Mouse (Mus musculus): Measurements from ENCODE around the gene Copb1.
A peak's percentile ranks its signal among the peaks of the same experiment; 100 is the strongest.
"Not testable (repeated sequence)": the region's sequence is repeated elsewhere in the genome, so short reads cannot be mapped to it uniquely, and the experiment has no call there.

Copb1 gene

DNA sequence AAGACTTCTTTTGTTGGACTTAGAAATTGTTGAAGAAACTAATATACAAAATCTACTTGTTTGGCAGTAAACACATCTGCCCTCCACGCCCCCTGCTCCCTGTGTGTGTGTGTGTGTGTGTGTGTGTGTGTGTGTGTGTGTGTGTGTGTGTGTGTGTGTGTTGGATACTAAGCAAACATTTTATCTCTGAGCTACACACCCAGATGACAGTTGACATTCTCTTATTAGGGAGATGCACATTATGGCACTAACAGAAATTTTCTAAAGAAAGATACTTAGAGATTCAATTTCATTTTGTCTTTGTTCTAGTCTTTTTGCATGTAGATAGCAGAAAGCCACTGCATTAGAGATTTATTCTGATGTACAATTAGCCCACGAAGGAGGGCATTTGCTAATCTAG lies 37.6 kb downstream of the Copb1 start:
- no peak for DNase-seq (ENCODE audit: low spot score)

GRCm38 (mm10) chr7:114214385-114214784 lies 40.1 kb downstream of the Copb1 start:
- peak; percentile 13 for DNase-seq (ENCODE audit: low spot score)

DNA sequence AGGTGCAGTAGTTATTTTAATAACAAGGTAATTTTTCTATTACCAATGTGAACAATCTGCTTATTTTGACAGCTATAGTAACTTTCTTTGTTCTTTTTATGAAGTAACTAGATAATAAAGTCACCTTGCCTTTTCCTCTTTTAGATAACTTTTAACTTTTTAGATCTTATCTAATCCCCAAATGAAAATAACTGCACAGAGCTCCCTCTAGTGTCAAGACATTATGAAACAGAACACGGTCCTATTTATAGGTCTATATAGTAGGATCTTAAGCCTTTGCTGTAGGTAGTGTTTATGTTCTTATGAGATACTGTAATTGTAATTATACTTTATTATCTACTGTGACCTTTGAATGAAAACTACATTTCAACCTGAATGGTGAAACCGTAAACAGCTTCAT lies 41.0 kb downstream of the Copb1 start:
- DNase-seq (ENCODE audit: low spot score): peak; percentile 37

DNA sequence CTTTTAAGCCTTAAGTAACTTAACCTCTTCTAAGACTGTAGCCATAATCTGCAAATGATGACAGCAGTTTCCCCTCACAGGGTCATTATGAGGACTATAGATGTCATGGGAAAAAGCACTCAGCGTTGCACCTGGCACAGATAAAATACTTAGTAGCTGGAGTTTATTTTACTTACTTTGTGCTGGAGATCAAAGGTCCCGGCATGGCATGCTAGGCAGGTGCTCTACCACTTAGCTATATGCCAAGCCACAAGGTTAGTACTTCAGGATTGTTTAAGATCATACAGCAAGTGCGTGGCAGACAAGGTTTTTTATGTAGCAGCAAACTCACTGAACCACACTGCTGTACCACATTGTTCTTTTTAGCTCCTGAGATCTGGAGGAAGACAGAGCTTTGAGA lies 43.9 kb downstream of the Copb1 start:
- DNase-seq (ENCODE audit: low spot score): no peak

GRCm38 (mm10) chr7:114209841-114210240 lies 44.7 kb downstream of the Copb1 start:
- DNase-seq (ENCODE audit: low spot score): no peak

GRCm38 (mm10) chr7:114203491-114204359 lies 50.8 kb downstream of the Copb1 start:
- no peak for DNase-seq (ENCODE audit: low spot score)

- DNase-seq (ENCODE audit: low spot score): no peak
Measured at GRCm38 (mm10) chr7:114202972-114203404, 51.5 kb downstream of the Copb1 start.

DNA sequence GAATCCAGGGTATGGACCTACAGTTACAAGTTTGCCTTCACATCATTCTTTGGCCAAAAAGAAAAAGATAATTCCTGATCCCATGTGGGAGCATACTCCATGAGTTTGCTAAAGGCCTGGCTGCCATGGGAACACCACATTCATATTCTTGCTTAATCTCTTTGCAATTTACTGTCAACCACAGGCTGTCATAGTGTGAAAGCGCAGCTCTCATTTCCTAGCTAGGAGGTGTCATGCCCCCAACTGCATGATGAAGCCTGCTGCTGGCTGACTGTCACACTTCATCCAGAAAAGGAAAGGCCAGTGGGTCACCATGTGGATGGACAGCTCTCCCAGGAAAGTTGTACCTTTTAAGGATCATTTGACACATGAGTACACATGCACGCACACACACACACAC lies 53.9 kb downstream of the Copb1 start:
- DNase-seq (ENCODE audit: low spot score): no peak

DNA sequence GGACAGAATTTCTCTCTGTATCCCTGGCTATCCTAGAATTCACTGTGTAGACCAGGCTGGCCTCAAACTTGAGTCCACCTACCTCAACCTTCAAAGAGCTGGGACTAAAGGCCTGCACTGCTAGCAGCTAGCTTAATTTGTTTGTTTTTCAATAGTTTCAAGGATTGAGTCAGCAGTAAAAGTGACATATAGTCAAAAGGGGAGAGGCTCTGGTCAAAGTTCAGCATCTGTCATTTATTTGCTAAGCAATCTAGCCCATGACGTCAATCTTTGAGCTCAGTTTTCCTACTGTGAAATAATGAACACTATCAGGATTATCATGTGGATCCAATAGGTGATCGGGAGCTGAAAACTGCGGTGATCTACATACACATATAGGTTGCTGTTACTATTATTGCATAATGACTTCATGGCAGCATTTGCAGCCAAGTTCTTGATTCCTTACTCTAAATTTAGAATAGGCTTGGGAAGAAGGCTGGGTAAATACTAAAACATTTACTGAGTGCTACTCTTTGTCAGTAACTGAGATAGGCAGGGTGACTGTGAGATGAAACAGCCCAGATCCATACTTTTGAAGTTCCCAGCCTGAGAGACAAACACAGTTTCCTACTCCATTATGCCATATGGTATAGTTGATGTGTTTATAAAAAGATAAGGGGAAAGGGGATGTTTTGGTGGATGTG lies 54.9 kb downstream of the Copb1 start:
- no peak for DNase-seq (ENCODE audit: low spot score)

DNA sequence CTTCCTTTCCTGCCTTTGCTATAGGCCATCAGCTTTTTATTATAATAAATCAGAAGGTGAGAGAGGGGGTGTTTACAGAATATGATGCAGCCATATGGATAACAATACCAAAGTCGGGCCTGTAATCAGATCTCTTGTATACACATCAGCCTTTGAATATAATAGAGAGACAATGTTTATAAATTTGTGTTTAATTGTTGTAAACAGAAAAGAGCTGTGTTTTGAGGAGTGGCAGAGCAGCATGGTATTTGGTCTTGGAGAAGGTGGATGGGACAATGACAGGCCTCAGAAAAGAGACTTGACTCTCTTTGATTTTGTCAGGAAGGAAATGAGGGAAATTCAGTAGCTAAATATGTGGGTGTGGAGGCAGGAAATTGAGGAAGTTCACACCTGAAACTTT lies 56.3 kb downstream of the Copb1 start:
- no peak for DNase-seq (ENCODE audit: low spot score)

GRCm38 (mm10) chr7:114196588-114196987 lies 57.9 kb downstream of the Copb1 start:
- not testable (repeated sequence) for DNase-seq (ENCODE audit: low spot score)

- not testable (repeated sequence) for DNase-seq (ENCODE audit: low spot score)
Measured at GRCm38 (mm10) chr7:114194788-114195187, 59.7 kb downstream of the Copb1 start.

DNA sequence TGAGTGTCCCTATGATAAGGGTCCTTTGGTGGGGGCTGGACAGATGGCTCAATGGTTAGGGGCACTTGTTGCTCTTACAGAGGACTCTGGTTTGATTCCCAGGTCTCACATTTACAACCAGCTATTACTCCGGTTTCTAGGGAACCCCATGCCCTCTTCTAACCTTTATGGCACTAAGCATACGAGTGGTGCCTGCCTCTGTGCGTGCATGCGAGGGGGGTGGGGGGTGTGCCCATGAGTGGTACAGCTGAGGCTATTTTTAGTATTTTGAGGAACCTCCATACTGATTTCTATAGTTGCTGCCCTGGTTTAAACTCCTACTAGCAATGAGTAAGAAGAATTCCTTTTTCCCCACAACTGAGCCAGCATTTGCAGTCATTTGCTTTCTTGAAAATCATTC lies 60.3 kb downstream of the Copb1 start:
- DNase-seq (ENCODE audit: low spot score): no peak

DNA sequence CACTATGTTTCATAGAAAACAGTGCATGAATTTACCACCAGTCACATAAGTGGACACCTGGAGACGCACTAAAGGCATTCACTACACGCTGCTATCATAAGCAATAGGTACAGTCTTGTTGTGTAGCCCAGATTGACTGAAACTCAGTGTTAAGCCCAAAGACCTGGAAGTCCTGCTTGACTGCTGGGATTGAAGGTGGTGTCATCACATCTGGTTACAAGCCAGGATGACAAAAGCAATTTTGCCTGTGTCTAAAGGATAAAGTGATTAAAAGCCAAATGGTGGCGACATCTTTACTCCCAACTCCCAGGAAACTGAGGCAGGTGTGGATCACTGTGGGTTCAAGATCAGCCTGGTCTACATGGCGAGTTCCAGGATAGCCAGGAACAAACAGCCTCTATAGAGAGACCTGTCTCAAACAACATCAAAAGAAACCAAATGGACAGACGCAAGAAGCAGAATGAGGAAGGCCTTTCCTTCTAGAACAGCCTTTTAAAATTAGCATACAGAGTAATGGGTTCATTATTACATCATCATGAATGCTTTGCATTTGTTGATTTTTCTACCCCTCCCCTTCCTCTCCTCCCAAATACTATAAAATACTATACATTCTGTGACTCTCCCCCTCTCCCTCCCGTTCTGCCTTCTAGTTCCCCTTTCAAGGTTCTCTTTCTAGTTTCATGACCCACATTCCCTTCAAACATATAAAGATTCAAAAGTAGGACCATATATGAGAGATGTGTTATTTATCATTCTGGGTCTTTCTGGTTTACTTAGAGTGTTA lies 61.0 kb downstream of the Copb1 start:
- DNase-seq (ENCODE audit: low spot score): no peak

DNA sequence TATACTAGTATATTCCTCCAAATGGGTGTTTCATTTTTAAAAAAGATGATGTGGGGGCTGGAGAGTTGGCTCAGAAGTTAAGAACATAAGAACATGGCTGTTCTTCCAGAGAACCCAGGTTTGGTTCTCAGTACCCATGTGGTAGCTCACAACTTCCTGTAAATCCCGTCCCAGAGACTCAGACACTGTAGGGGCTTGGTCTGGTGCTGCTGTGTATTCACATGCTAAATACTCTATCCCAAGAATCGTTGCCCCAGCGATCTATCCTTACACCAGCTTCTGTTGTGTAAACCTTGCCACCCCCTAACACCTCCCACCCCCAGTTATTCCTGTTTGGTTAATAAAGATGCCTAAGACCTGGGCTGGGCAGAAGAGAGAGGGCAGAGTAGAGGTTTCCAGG lies 61.9 kb downstream of the Copb1 start:
- DNase-seq (ENCODE audit: low spot score): no peak

DNA sequence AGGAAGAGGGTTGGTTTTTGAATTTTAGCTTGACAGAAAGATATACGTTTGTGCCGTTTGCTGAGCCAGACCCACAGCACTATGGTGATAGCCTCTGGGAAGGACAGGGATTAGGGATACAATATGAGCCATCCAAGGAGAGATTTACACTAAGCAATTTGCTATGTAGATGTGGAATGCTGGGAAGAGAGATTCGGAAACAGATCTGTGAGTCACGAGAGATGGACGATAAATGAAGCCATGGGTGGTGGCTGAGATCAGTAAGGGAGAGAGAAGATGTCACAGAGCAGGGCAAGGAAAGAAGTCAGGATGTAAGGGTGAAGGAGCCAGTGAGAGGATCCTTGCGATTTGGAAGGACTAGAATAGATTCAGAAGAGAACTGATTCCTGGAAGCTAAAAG lies 71.1 kb downstream of the Copb1 start:
- DNase-seq (ENCODE audit: low spot score): no peak

DNA sequence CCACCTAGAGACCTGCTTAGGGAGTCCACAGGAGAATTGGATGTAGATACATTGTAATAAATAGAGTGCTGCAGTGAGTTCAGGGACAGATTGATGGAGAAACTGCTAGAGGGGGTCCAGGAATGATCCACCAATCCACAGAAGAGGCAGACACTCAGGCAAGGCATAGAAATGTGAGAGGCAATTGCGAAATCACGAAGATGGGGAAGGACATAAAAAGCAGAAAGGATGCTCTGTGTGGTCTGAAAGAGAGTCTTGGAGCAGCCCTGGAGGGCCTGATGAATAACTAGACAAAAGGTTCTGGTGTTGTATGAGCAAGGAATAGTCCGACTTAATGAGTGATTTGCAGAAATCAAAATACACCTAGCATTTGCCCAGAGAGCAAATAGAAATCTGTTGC lies 71.8 kb downstream of the Copb1 start:
- no peak for DNase-seq (ENCODE audit: low spot score)

- peak; percentile 46 for DNase-seq (ENCODE audit: low spot score)
Measured at GRCm38 (mm10) chr7:114181391-114181790, 73.1 kb downstream of the Copb1 start.

DNA sequence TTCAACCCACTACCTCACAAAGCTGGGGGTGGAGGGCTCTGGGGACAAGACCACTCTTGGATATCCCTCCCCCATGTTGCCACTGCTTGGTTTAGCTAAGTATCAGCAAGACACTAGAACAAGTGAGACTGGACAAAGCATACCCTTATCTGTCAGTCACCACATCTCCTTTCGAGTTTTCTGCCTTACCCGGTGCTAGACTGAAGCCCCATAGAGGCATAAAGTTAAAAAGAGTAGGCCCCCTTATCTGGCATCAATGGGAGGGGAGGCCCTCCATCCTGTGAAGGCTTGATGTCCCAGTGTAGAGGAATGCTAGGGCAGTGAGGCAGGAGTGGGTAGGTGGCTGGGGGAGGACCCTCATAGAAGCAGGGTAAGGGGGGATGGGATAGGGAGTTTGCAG lies 77.9 kb downstream of the Copb1 start:
- no peak for DNase-seq (ENCODE audit: low spot score)

- no peak for DNase-seq (ENCODE audit: low spot score)
Measured at GRCm38 (mm10) chr7:114171354-114172097, 83.0 kb downstream of the Copb1 start.

GRCm38 (mm10) chr7:114169996-114170395 lies 84.5 kb downstream of the Copb1 start:
- DNase-seq (ENCODE audit: low spot score): no peak

DNA sequence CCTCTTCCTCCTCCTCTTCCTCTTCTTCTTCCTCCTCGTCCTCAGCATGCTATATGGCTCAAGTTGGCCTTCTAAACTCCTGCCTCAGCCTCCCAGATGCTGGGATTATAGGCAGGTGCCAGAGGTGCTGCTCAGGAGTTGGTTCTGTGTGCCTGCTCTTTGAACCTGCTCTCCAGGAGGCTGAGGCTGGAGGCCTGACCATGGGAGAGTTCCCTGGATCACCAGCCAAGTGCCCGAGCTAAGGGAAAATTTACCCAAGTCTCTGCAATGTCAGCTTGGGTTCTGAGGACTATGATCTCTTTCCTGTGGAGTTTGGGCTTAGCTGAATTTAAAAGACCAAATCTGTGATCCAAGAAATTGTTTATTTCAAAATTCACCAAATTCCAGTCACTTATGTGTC lies 85.1 kb downstream of the Copb1 start:
- DNase-seq (ENCODE audit: low spot score): no peak

All from MN1 (cell line).